ENCODE assay signal across 10 mouse cellular contexts in genomic region chr10:84903307-84903706, GRCm38 (mm10). TPM values are rescaled to one million over a fixed set of nuclear protein-coding genes. Genes with fewer than 3 reads are reported as not detected.
DNase-seq lines count a peak whose midpoint lies in the region; ATAC-seq lines count a peak whose summit lies in the region.
"Had no signal": no experiment of that assay in that cellular context is flagged by ENCODE, and none has a peak within 500 bp of the region (broad histone marks: within the 10 kb centered on the region; RNA-seq: fewer than 3 reads in every experiment).

No protein-coding gene starts in this region.

- DNase-seq in kidney, adult 18-20 months: no peak
- peak; percentile 63 for DNase-seq in adrenal gland, postnatal 14 days
- DNase-seq in left cerebral cortex, postnatal 4 days: peak; percentile 65
- DNase-seq in right cerebral cortex, postnatal 25 days: peak; percentile 31
- no peak for DNase-seq in gastrocnemius, postnatal 36 days
- no peak for DNase-seq in urinary bladder, postnatal 4 days (ENCODE audit: low spot score in 2 of 2)

- peak overlapping the region; percentile 16; the same call in 1 of the 2 replicates for H3K4me3 ChIP-seq in kidney, embryonic 15.5 days (replicated peaks)
- H3K4me3 ChIP-seq in forebrain, embryonic 15.5 days: no peak overlapping the region

- intact Hi-C loops in left cerebral cortex, postnatal 4 days (cut with DNase I): no loop called here
- intact Hi-C loops in gastrocnemius, postnatal 36 days (cut with DNase I): no loop called here

- H3K4me2 ChIP-seq in kidney, embryonic 15.5 days: peak overlapping the region; percentile 49
- H3K4me2 ChIP-seq in forebrain, embryonic 15.5 days (replicated peaks): peak overlapping the region; percentile 25

- no peak overlapping the region for H3K9ac ChIP-seq in kidney, embryonic 15.5 days
- no peak overlapping the region for H3K9ac ChIP-seq in forebrain, embryonic 15.5 days (replicated peaks)

- peak overlapping the region; percentile 32; the same call in 1 of the 2 replicates for H3K27ac ChIP-seq in kidney, embryonic 15.5 days
- peak overlapping the region; percentile 50 for H3K27ac ChIP-seq in forebrain, embryonic 15.5 days (replicated peaks)
- H3K27ac ChIP-seq: macrophage had no signal

- peak; percentile 16; the same call in 1 of the 2 replicates for ATAC-seq in kidney, embryonic 15.5 days (replicated peaks; ENCODE audit: low FRiP score)
- ATAC-seq in forebrain, embryonic 15.5 days (replicated peaks): peak; percentile 52; the same call in 1 of the 2 replicates
- ATAC-seq: Patski had no signal

- 0 out of 2 replicates have a peak, but pooled peaks cover 3% of the 10 kb centered on the region for H3K27me3 ChIP-seq in kidney, embryonic 15.5 days
- H3K27me3 ChIP-seq in forebrain, embryonic 15.5 days: no peaks in the 10 kb centered on the region
- H3K27me3 ChIP-seq: Patski had no signal

- H3K9me3 ChIP-seq in kidney, embryonic 15.5 days (replicated peaks): no peaks in the 10 kb centered on the region
- no peaks in the 10 kb centered on the region for H3K9me3 ChIP-seq in forebrain, embryonic 15.5 days

- H3K4me1 ChIP-seq in kidney, embryonic 15.5 days: peaks cover 11% of the 10 kb centered on the region
- H3K4me1 ChIP-seq in forebrain, embryonic 15.5 days: peaks cover 18% of the 10 kb centered on the region

- no peaks in the 10 kb centered on the region for H3K36me3 ChIP-seq in kidney, embryonic 15.5 days
- H3K36me3 ChIP-seq in forebrain, embryonic 15.5 days: no peaks in the 10 kb centered on the region

- 42% methylated on average over 7 of the region's 7 CpGs for WGBS in kidney, embryonic 15.5 days
- WGBS in forebrain, embryonic 15.5 days: 36% methylated on average over 7 of the region's 7 CpGs

RNA-seq across cellular contexts. Expression of gene Ric8b, which starts 14.1 kb away (rescaled TPM):
- polyA plus RNA-seq in kidney, embryonic 15.5 days (2015; fragmentation: Nextera tagmentation; extraction: Ambion mirVana): 22.1 and 23.3 TPM in 2 replicates
- 28.4 and 33.1 TPM in 2 replicates for total RNA-seq in adrenal gland, postnatal 14 days (2021)
- polyA plus RNA-seq in forebrain, embryonic 15.5 days (2015; fragmentation: Nextera tagmentation; extraction: Ambion mirVana): 40.5 and 43.6 TPM in 2 replicates
- 10 to 100 TPM; 47.9 to 49.0 TPM for total RNA-seq in left cerebral cortex, postnatal 4 days (2021)
- total RNA-seq in gastrocnemius, postnatal 36 days (2021): 10 to 100 TPM; 31.6 to 37.6 TPM

Comparison
In these comparisons a context has a peak if more than half of its experiments do, and no peak if none do; other contexts are left out.
1. DNase-seq: peak in adrenal gland, postnatal 14 days (single experiment), left cerebral cortex, postnatal 4 days (single experiment) and right cerebral cortex, postnatal 25 days (single experiment); none in kidney, adult 18-20 months (single experiment), gastrocnemius, postnatal 36 days (0 of 2) and urinary bladder, postnatal 4 days (0 of 2).